Mouse (Mus musculus): ENCODE data around the gene Vmp1. TPM values are rescaled to one million over a fixed set of nuclear protein-coding genes. Genes with fewer than 3 reads are reported as not detected.
A peak's percentile ranks its signal among the peaks of the same experiment; 100 is the strongest.

The Vmp1 gene
- polyA plus RNA-seq, 1 experiment from 2014 or later, result 95.0 TPM

- no peak overlapping the region for H3K27ac ChIP-seq (ENCODE audit: low read length)
These were observed 54.2 kb downstream of the Vmp1 start for GRCm38 (mm10) chr11:86629445-86629844.

DNA sequence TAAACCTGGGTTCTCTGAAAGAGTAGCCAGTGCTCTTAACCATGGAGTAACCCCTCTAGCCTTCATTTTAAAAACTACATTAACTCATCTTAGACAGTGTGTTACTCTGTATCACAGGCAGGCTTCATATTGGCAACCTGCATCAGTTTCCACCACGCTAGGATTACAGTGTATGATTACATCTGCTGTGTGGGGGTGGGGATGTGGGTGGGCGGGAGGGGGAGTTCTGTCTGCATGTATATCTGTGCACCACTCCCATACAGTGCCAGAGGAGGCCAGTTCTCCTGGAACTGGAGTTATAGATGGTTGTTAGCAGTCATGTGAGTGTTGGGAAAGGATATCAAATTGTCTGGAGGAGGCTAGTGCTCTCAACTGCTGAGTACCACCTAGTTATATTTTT is 55.2 kb downstream of the Vmp1 start:
- no peak for ATAC-seq (replicated peaks; ENCODE audit: extremely low read depth, insufficient read depth, low FRiP score)
- peaks cover 8% of the 10 kb centered on the region for H3K4me1 ChIP-seq (ENCODE audit: control insufficient read depth, insufficient read depth, low read length)
- H3K27ac ChIP-seq (ENCODE audit: low read length), result no peak overlapping the region
- 74% methylated on average over 2 of the region's 2 CpGs for WGBS
- H3K4me2 ChIP-seq (ENCODE audit: low read depth, low read length), result no peak overlapping the region
- no peaks in the 10 kb centered on the region for H3K27me3 ChIP-seq (ENCODE audit: control insufficient read depth, insufficient read depth, low read length)
- H3K36me3 ChIP-seq (ENCODE audit: control insufficient read depth, insufficient read depth), result peaks cover 3% of the 10 kb centered on the region; the same call in 1 of the 2 replicates
- no peak overlapping the region for H3K9ac ChIP-seq (ENCODE audit: low read length)
- H3K9me3 ChIP-seq (replicated peaks; ENCODE audit: control insufficient read depth, low read length), result no peaks in the 10 kb centered on the region
- no peak overlapping the region for H3K4me3 ChIP-seq (ENCODE audit: low read length)

More at GRCm38 (mm10) chr11:86629445-86629844, 54.2 kb downstream of the Vmp1 start:
- Histone ChIP-seq H3K27me3 (ENCODE audit: control insufficient read depth, insufficient read depth, low read length) (no peaks in the 10 kb centered on the region), H3K4me2 (ENCODE audit: low read depth, low read length) (no peak overlapping the region), H3K4me3 (ENCODE audit: low read length) (no peak overlapping the region), H3K36me3 (ENCODE audit: control insufficient read depth, insufficient read depth) (peaks cover 3% of the 10 kb centered on the region; the same call in 1 of the 2 replicates), H3K9me3 (replicated peaks; ENCODE audit: control insufficient read depth, low read length) (no peaks in the 10 kb centered on the region), H3K4me1 (ENCODE audit: control insufficient read depth, insufficient read depth, low read length) (peaks cover 2% of the 10 kb centered on the region), H3K9ac (ENCODE audit: low read length) (no peak overlapping the region)
- WGBS, result 59% methylated on average over 3 of the region's 3 CpGs
- ATAC-seq (replicated peaks; ENCODE audit: extremely low read depth, insufficient read depth, low FRiP score), result no peak

GRCm38 (mm10) chr11:86627649-86628048 is 56.0 kb downstream of the Vmp1 start:
- Histone ChIP-seq H3K27ac (ENCODE audit: low read length) (no peak overlapping the region), H3K4me3 (ENCODE audit: low read length) (no peak overlapping the region)
- ATAC-seq (replicated peaks; ENCODE audit: extremely low read depth, insufficient read depth, low FRiP score), result no peak

DNA sequence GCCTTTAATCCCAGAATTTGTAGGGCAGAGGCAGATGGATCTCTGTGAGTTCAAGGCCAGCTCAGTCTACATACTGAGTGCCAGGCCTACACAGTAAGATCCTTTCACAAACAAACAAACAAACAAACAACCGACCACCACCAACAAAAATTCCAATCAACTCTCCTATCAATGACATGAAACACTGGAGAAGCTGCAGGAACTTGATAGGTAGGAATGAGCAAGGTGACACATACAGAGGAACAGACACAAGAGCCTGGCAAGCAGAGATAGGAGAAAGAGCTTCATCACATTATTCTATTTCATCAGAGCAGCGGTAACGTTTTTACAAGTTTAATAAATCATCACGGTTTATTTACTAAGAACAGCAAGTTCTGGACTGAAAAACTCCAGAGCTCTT is 56.9 kb downstream of the Vmp1 start:
- Histone ChIP-seq H3K4me2 (ENCODE audit: low read depth, low read length) (no peak overlapping the region), H3K9me3 (replicated peaks; ENCODE audit: control insufficient read depth, low read length) (no peaks in the 10 kb centered on the region), H3K4me3 (ENCODE audit: low read length) (no peak overlapping the region), H3K9ac (ENCODE audit: low read length) (no peak overlapping the region), H3K36me3 (ENCODE audit: control insufficient read depth, insufficient read depth) (peaks cover 3% of the 10 kb centered on the region; the same call in 1 of the 2 replicates), H3K27me3 (ENCODE audit: control insufficient read depth, insufficient read depth, low read length) (no peaks in the 10 kb centered on the region), H3K4me1 (ENCODE audit: control insufficient read depth, insufficient read depth, low read length) (peaks cover 8% of the 10 kb centered on the region), H3K27ac (ENCODE audit: low read length) (no peak overlapping the region)
- WGBS, result 87% methylated on average over 4 of the region's 4 CpGs
- no peak for ATAC-seq (replicated peaks; ENCODE audit: extremely low read depth, insufficient read depth, low FRiP score)

More at GRCm38 (mm10) chr11:86627649-86628048, 56.0 kb downstream of the Vmp1 start:
- Histone ChIP-seq H3K27me3 (ENCODE audit: control insufficient read depth, insufficient read depth, low read length) (no peaks in the 10 kb centered on the region), H3K36me3 (ENCODE audit: control insufficient read depth, insufficient read depth) (peaks cover 3% of the 10 kb centered on the region; the same call in 1 of the 2 replicates), H3K9me3 (replicated peaks; ENCODE audit: control insufficient read depth, low read length) (no peaks in the 10 kb centered on the region), H3K4me2 (ENCODE audit: low read depth, low read length) (no peak overlapping the region), H3K9ac (ENCODE audit: low read length) (no peak overlapping the region), H3K4me1 (ENCODE audit: control insufficient read depth, insufficient read depth, low read length) (peaks cover 8% of the 10 kb centered on the region)

DNA sequence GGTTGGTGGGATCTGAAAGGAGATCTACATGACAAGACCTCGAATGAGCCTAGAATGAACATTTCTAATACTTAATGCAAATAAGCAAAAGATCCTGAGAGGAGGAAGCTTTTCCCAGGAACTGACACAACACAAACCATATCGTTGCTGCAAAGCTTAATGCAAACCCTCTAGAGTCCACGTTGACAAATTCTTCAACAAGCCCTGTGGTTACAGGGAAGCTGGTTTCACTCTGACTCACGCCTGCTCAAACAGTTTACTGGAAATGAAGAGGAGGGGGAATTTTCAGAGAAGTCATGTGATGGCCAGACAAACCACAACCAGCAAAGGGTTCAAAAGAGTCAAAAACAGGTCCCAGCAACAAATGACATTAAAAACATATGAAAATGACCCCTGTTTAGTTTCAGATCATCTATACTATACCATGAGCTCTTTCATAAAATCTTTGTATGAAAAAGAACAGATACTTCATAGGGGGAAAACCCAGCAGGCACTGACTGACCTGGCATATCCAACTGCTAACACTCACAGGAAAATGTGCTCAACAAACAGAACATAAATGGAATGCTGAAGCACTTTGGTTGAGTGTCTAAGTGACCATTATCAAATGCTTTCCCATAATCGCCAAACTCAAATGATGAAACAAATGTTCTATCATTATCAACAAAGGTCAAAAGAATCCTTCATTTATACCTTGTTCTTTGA is 59.2 kb downstream of the Vmp1 start:
- Histone ChIP-seq H3K36me3 (ENCODE audit: control insufficient read depth, insufficient read depth) (no peaks in the 10 kb centered on the region), H3K9me3 (replicated peaks; ENCODE audit: control insufficient read depth, low read length) (no peaks in the 10 kb centered on the region)
- ATAC-seq (replicated peaks; ENCODE audit: extremely low read depth, insufficient read depth, low FRiP score), result no peak

DNA sequence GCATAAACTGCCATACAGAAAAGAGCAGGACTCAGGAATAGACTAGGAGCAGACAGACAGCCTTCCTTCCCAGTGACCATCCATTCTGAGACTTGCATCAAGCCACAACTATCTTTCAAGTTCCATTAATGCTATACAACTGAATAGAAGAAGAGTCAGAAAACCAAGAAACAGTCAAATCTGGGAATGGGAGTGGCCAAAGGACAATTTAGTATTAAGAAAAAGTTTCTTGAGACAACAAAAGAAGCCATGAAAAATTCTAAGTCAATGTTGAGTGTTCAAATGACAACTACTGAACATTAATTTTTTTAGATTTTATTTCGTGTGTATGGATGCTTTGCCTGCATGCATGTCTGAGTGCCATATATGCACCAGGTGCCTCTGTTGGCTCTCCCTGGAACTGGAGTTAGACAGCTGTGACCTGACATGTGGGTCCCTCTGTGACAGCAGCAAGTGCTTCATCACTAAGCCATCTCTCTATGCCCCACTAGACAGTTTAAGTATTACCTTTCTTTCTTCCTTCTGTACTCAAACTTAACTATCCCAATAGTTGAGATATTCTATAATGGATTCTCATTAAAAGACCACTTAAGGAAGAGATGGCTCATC is 60.1 kb downstream of the Vmp1 start:
- WGBS, result 79% methylated on average over 1 of the region's 1 CpGs
- Histone ChIP-seq H3K4me3 (ENCODE audit: low read length) (no peak overlapping the region), H3K36me3 (ENCODE audit: control insufficient read depth, insufficient read depth) (no peaks in the 10 kb centered on the region), H3K9me3 (replicated peaks; ENCODE audit: control insufficient read depth, low read length) (no peaks in the 10 kb centered on the region), H3K4me1 (ENCODE audit: control insufficient read depth, insufficient read depth, low read length) (peaks cover 8% of the 10 kb centered on the region), H3K27me3 (ENCODE audit: control insufficient read depth, insufficient read depth, low read length) (no peaks in the 10 kb centered on the region), H3K27ac (ENCODE audit: low read length) (peak overlapping the region; percentile 59), H3K4me2 (ENCODE audit: low read depth, low read length) (no peak overlapping the region), H3K9ac (ENCODE audit: low read length) (no peak overlapping the region)
- no peak for ATAC-seq (replicated peaks; ENCODE audit: extremely low read depth, insufficient read depth, low FRiP score)

More for the DNA sequence above, 59.2 kb downstream of the Vmp1 start:
- peak overlapping the region; percentile 59 for H3K27ac ChIP-seq (ENCODE audit: low read length)
- H3K4me1 ChIP-seq (ENCODE audit: control insufficient read depth, insufficient read depth, low read length), result peaks cover 8% of the 10 kb centered on the region
- no peak overlapping the region for H3K4me3 ChIP-seq (ENCODE audit: low read length)
- no peak overlapping the region for H3K9ac ChIP-seq (ENCODE audit: low read length)
- H3K4me2 ChIP-seq (ENCODE audit: low read depth, low read length), result no peak overlapping the region
- 41% methylated on average over 5 of the region's 5 CpGs for WGBS
- no peaks in the 10 kb centered on the region for H3K27me3 ChIP-seq (ENCODE audit: control insufficient read depth, insufficient read depth, low read length)

DNA sequence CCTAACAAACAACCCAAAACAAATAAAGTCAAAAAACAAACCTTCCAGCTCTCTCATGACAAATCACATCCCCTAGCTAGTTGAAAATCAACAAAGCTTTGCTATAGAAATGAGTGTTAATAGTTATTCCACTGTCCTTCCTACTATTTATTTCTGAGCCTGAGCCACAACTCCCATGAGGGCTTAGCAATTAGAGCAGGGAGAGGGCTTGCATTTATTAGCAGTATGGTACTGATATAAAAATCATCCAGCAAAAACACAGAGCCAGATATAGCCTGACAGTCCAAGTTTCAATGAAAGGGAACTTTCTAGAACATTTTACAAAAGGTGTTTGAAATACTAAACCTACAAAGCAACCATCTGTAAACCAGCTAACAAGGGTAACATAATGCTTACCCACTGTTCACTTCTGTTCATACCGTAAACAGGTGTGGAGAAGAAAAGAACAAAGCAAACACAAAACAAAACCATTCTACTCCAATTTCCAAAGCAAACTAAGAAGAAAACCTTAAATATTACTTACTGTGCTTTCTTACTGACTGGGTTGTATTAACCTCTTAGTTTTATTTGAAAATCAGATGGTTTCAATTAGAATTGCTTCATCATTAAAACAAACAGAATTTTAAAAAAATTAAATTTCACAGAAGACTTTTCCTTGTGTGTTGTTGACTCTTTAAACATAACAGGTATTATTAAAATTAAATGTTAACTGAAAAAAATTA is 61.3 kb downstream of the Vmp1 start:
- Histone ChIP-seq H3K9ac (ENCODE audit: low read length) (no peak overlapping the region), H3K27me3 (ENCODE audit: control insufficient read depth, insufficient read depth, low read length) (no peaks in the 10 kb centered on the region), H3K4me3 (ENCODE audit: low read length) (no peak overlapping the region), H3K36me3 (ENCODE audit: control insufficient read depth, insufficient read depth) (no peaks in the 10 kb centered on the region), H3K9me3 (replicated peaks; ENCODE audit: control insufficient read depth, low read length) (no peaks in the 10 kb centered on the region), H3K27ac (ENCODE audit: low read length) (no peak overlapping the region), H3K4me2 (ENCODE audit: low read depth, low read length) (no peak overlapping the region), H3K4me1 (ENCODE audit: control insufficient read depth, insufficient read depth, low read length) (peaks cover 8% of the 10 kb centered on the region)
- WGBS, result 89% methylated on average over 1 of the region's 1 CpGs
- ATAC-seq (replicated peaks; ENCODE audit: extremely low read depth, insufficient read depth, low FRiP score), result no peak

GRCm38 (mm10) chr11:86621139-86621538 is 62.5 kb downstream of the Vmp1 start:
- Histone ChIP-seq H3K9ac (ENCODE audit: low read length) (no peak overlapping the region), H3K4me3 (ENCODE audit: low read length) (no peak overlapping the region), H3K4me1 (ENCODE audit: control insufficient read depth, insufficient read depth, low read length) (peaks cover 8% of the 10 kb centered on the region), H3K27ac (ENCODE audit: low read length) (no peak overlapping the region), H3K4me2 (ENCODE audit: low read depth, low read length) (no peak overlapping the region), H3K9me3 (replicated peaks; ENCODE audit: control insufficient read depth, low read length) (no peaks in the 10 kb centered on the region), H3K36me3 (ENCODE audit: control insufficient read depth, insufficient read depth) (no peaks in the 10 kb centered on the region), H3K27me3 (ENCODE audit: control insufficient read depth, insufficient read depth, low read length) (no peaks in the 10 kb centered on the region)
- ATAC-seq (replicated peaks; ENCODE audit: extremely low read depth, insufficient read depth, low FRiP score), result no peak
- 96% methylated on average over 13 of the region's 13 CpGs for WGBS

All from heart, embryonic 16.5 days (tissue).